Mouse (Mus musculus) CH12.LX (cell line): Measurements from ENCODE around the gene Lipe.

Experiments used
- CTCF ChIP-seq, 2 experiments: IDR thresholded peaks in 1 of 2; conservative IDR thresholded peaks in 1 of 2; 2 replicates each; pipeline ENCODE4 v1.5.1; 2011 to 2012; ENCODE audit warnings: low read depth in 2 of 2, low read length in 2 of 2, improper control_type of control experiment in 1 of 2, inconsistent platforms in 1 of 2, mild to moderate bottlenecking in 1 of 2, moderate library complexity in 1 of 2
- GABPA ChIP-seq: IDR thresholded peaks from 2 replicates; pipeline ENCODE4 v1.6.1; 2012; ENCODE audit warnings: low read depth, low read length, improper control_type of control experiment, inconsistent platforms; ENCODE audit not compliant: insufficient replicate concordance

DNA sequence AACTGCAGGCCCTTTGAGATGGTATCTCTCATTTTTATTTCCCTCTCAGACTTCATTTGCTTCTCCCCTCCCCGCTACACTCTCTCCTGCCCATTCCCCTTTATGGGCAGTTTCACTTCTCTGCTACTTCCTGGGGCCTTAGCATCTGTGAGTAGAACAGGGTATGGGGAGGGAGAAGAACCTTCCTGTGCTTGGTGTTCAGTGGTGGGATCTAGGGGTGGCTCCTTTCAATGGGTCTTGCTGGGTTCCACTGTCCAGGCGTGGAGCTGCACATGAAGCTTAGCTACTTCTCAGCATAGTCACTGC, 37.0 kb upstream of the Lipe start:
- TF ChIP-seq CTCF (conservative IDR thresholded peaks at IDR 0.05 in 1 of 2, IDR thresholded peaks at IDR 0.05 in 1 of 2; ENCODE audit: low read depth in 2 of 2, low read length in 2 of 2): no peak
- TF ChIP-seq GABPA: no peak
